Mouse (Mus musculus) leukemia stem cell, adult 10-12 weeks (primary cell): ENCODE data around the gene Bex3. TPM values are rescaled to one million over a fixed set of nuclear protein-coding genes. Genes with fewer than 3 reads are reported as not detected.

ENCODE experiments used
- polyA plus RNA-seq: library from polyadenylated mRNA; stranded (reverse); fragments of >175 nt; gene quantifications from 2 replicates; pipeline ENCODE4 v1.2.3, GENCODE M21; 2012; ENCODE audit warnings: low replicate concordance

Bex3 gene
- polyA plus RNA-seq: 109 and 322 TPM in 2 replicates

GRCm38 (mm10) chrX:136269743-136270392 lies at the start of gene Bex3:
Gene Bex3 (plus strand): TSS chrX:136270253.

GRCm38 (mm10) chrX:136244574-136245229 lies 25.4 kb upstream of the Bex3 start, which contains the start of gene Tceal9:
Gene Tceal9 (plus strand): TSS chrX:136245079.

Other genes with a start within 250 kb of the Bex3 start
- gene Arxes1, start 236.9 kb upstream of the Bex3 start, polyA plus RNA-seq: 0.44 and 0.49 TPM in 2 replicates
- gene Bex2, start 202.0 kb upstream of the Bex3 start, polyA plus RNA-seq: not detected in 2 replicates
- not detected in 2 replicates for gene Nxf3, start 185.0 kb upstream of the Bex3 start, polyA plus RNA-seq
- 21.6 and 44.9 TPM in 2 replicates for gene Bex4, start 131.3 kb upstream of the Bex3 start, polyA plus RNA-seq
- 1.7 and 8.4 TPM in 2 replicates for gene Tceal8, start 97.9 kb upstream of the Bex3 start, polyA plus RNA-seq
- gene Tceal5, start 66.4 kb upstream of the Bex3 start, polyA plus RNA-seq: 0.29 TPM in 1 of 2 replicates, not detected in the other
- not detected in 2 replicates for gene Tceal7, start 55.5 kb upstream of the Bex3 start, polyA plus RNA-seq
- gene Bex1, start 54.7 kb upstream of the Bex3 start, polyA plus RNA-seq: 1.2 TPM in 1 of 2 replicates, not detected in the other
- gene Tceal9, start 25.2 kb upstream of the Bex3 start, polyA plus RNA-seq: 30.1 and 38.4 TPM in 2 replicates
- not detected in 2 replicates for gene Kir3dl1, start 247.7 kb downstream of the Bex3 start, polyA plus RNA-seq